Mouse (Mus musculus) forebrain, embryonic 12.5 days (tissue): ENCODE measurements around the gene H1foo. TPM values are rescaled to one million over a fixed set of nuclear protein-coding genes. Genes with fewer than 3 reads are reported as not detected.

Experiments used
- ATAC-seq: fragments of 200-750 bp; cut with Nextera tagmentation; 2 replicates; pipeline ENCODE4 v1.8.0; 2017; ENCODE audit warnings: moderate TSS enrichment; ENCODE audit not compliant: low FRiP score
- H3K27ac ChIP-seq: fragments of 300-500 bp; sonication (generic); 2 replicates; pipeline ENCODE4 v1.5.1; 2016; ENCODE audit warnings: mild to moderate bottlenecking
- H3K27me3 ChIP-seq: fragments of 300-500 bp; sonication (generic); 2 replicates; pipeline ENCODE4 v1.6.1; 2016; ENCODE audit warnings: mild to moderate bottlenecking
- H3K36me3 ChIP-seq: fragments of 300-500 bp; sonication (generic); replicated peaks from 2 replicates; pipeline ENCODE4 v1.6.1; 2016; ENCODE audit warnings: mild to moderate bottlenecking
- H3K4me1 ChIP-seq: fragments of 300-500 bp; sonication (generic); 2 replicates; pipeline ENCODE4 v1.6.1; 2016
- H3K4me2 ChIP-seq: fragments of 300-500 bp; sonication (generic); 2 replicates; pipeline ENCODE4 v1.6.1; 2016; ENCODE audit warnings: mild to moderate bottlenecking, moderate library complexity
- H3K4me3 ChIP-seq: fragments of 300-500 bp; sonication (generic); replicated peaks from 2 replicates; pipeline ENCODE4 v1.5.1; 2016; ENCODE audit warnings: mild to moderate bottlenecking
- H3K9ac ChIP-seq: fragments of 300-500 bp; sonication (generic); 2 replicates; pipeline ENCODE4 v1.6.1; 2016; ENCODE audit warnings: mild to moderate bottlenecking
- H3K9me3 ChIP-seq: fragments of 300-500 bp; sonication (generic); 2 replicates; pipeline ENCODE4 v1.6.1; 2016
- WGBS: fragments of 180-500 bp; shearing (Covaris S2); methylation state at CpG from one replicate; pipeline ENCODE4 v1.1.7; 2016; 5-methylcytosine and 5-hydroxymethylcytosine counted together
- polyA plus RNA-seq: library from polyadenylated mRNA; unstranded; fragments of >200 nt; fragmentation: Nextera tagmentation; extraction: Ambion mirVana; gene quantifications from 2 replicates; pipeline ENCODE4 v1.2.1, GENCODE M21; 2016

Gene H1foo
- polyA plus RNA-seq, 1 experiment from 2014 or later = not detected

DNA sequence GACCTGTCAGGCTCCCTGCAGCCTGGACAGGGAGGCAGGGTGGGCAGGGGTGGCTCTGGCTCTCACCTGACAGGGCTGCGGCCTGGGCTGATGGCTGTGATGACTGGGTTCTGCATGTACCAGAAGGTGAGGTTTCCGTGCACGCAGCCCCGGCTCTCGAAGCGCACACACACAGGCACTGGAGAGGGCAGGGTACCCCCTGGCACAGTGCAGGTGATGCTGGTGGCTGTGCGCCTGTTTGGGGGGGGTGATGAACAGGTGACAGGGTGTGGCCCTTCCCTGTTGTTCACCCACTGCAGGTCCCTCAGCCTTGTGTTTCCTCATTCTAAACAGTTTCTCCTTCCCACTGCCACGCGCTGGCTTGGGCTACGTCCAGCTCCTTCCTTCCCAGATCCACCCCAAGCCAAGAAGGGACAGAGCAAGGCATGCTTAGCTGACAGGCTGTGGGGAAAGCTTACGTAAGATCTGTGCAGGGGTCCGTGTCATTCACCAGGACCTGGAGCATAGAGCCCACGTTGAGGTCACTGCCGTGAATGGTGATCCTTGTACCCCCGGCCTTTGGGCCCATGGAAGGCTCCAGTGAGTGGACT, 22.6 kb downstream of the H1foo start:
- no peak for ATAC-seq
- 97% methylated on average over 15 of the region's 15 CpGs for WGBS
- Histone ChIP-seq H3K36me3 (no peaks in the 10 kb centered on the region), H3K4me3 (no peak overlapping the region), H3K9me3 (no peaks in the 10 kb centered on the region), H3K4me1 (peaks cover 21% of the 10 kb centered on the region), H3K27me3 (peaks cover 3% of the 10 kb centered on the region; the same call in 1 of the 2 replicates), H3K27ac (no peak overlapping the region), H3K9ac (no peak overlapping the region), H3K4me2 (no peak overlapping the region)

DNA sequence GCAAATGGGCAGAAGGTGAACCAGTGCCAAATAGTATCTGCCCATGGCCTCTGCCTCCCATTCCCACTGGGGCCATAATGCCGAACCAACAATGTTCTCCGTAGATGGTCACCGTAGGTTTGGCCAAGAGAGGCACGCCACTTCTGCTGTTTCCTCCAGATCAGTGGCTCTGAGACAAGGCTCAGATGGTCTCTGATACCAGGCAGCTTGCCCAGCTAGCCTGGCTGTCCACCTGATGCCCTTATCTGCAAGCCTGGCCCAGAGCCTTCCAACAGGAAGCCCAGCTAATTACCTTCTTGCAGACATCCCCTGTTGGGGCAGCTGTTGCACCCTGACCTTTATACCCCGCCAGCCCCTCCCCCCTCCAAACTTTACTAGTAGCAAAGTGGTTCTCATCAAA, 23.3 kb downstream of the H1foo start:
- Histone ChIP-seq H3K4me2 (no peak overlapping the region), H3K36me3 (no peaks in the 10 kb centered on the region), H3K27me3 (peaks cover 2% of the 10 kb centered on the region; the same call in 1 of the 2 replicates), H3K9me3 (no peaks in the 10 kb centered on the region), H3K27ac (no peak overlapping the region), H3K4me1 (peaks cover 19% of the 10 kb centered on the region), H3K4me3 (no peak overlapping the region), H3K9ac (no peak overlapping the region)
- ATAC-seq = no peak
- WGBS = 84% methylated on average over 5 of the region's 5 CpGs

DNA sequence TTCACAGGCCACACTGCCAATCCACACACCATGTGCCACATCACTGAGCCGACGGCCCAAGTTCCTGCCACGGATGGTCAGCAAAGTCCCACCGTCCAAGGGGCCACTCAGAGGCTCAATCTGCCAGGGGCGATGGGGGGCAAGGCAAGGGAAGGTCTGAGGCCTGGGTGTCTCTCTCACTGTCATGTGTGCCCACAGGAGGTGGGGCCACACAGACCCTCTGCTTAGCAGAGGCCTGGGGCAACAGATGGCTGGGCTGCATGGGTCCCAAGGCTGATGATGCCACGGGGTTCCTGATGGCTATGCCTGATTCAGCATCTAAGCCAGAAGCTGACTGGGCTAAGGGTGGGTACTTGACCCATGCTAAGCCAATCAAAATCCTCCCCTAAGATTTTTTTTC, 24.0 kb downstream of the H1foo start:
- no peak overlapping the region for H3K9ac ChIP-seq
- H3K27ac ChIP-seq = no peak overlapping the region
- H3K4me1 ChIP-seq = peaks cover 19% of the 10 kb centered on the region
- no peaks in the 10 kb centered on the region for H3K27me3 ChIP-seq
- no peak overlapping the region for H3K4me3 ChIP-seq
- H3K9me3 ChIP-seq = no peaks in the 10 kb centered on the region
- ATAC-seq = no peak
- WGBS = 78% methylated on average over 6 of the region's 6 CpGs
- H3K4me2 ChIP-seq = no peak overlapping the region
- H3K36me3 ChIP-seq = no peaks in the 10 kb centered on the region

DNA sequence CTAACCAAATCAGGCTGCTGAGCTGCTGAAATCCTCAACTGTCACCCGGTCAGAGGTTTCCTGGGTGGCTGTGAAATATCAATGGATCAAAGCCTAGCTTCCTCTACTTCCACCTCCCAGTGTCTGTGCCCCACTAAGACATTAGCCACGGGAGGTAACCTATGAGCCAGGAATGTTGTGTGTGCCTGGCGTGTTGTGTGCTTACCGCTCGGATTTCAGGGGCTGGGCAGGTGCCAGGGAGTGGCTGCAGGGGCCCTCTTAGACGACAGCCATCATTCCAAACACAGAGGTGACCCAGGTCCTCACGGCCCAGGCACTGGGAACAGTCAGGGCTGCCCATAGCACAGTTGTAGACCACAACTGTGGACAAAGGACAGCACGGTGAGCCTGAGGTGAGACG, 24.4 kb downstream of the H1foo start:
- no peak overlapping the region for H3K4me2 ChIP-seq
- H3K9ac ChIP-seq = no peak overlapping the region
- no peak overlapping the region for H3K27ac ChIP-seq
- H3K36me3 ChIP-seq = no peaks in the 10 kb centered on the region
- no peaks in the 10 kb centered on the region for H3K27me3 ChIP-seq
- H3K4me1 ChIP-seq = peaks cover 19% of the 10 kb centered on the region
- H3K9me3 ChIP-seq = no peaks in the 10 kb centered on the region
- no peak for ATAC-seq
- WGBS = 71% methylated on average over 9 of the region's 9 CpGs
- no peak overlapping the region for H3K4me3 ChIP-seq

DNA sequence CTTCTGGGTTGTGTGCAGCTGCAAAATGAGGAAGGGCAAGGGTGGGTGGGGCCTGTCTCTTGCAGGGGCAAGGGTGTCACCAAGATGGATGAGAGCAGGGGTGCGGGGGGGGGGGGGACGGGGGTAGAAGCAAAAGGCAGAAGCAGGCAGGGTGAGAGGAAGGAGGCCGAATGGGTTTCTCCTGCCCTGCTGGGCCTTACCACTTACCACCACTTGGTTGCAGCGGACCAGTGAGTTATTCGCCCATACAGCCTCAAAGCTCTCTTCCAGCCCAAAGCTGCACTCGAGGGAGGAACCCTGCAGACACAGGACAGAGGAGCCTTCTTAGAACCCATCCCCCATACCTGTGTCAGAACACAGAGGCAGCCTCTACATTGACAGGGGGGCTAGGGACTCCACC, 25.2 kb downstream of the H1foo start:
- no peaks in the 10 kb centered on the region for H3K9me3 ChIP-seq
- no peak overlapping the region for H3K27ac ChIP-seq
- 51% methylated on average over 6 of the region's 6 CpGs for WGBS
- no peak for ATAC-seq
- peaks cover 19% of the 10 kb centered on the region for H3K4me1 ChIP-seq
- H3K9ac ChIP-seq = no peak overlapping the region
- H3K4me2 ChIP-seq = no peak overlapping the region
- no peaks in the 10 kb centered on the region for H3K27me3 ChIP-seq
- no peaks in the 10 kb centered on the region for H3K36me3 ChIP-seq
- no peak overlapping the region for H3K4me3 ChIP-seq

DNA sequence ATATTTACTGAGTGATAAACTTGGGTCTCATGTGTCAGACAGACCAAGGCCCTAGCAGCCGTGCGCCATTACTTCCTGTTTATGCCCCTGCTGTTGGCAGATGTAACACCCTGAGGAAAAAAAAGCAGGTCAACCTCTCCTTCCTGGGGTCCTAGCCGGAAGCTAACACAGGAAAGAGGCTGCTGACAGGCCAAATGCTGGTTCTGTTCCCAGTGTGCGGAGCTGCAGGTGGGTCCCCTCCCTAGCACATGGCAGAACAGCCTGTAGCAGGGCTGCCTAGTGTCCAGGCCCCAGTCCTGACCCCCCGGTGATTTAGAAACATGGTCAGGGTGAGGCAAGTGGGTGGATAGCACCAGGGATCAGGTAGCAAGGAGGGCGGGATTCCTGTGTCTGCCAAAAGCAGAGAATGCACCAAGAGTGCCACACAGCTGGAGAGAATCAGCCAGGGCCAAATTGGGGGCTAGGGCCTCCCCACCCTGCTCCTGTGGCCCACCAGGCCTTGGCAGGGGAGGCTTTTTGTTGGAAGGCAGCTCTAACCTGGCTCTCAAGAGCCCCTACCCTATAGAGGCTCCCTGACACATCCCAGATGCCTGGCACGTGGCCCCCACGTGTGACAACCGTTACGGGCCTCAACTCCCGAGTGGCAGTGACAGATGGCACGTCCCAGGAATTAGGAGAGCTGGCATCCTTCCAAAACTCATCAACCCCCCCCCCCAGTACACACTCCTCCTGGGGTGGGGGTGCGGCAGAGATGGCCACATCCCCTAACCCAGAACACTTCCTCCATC, 26.7 kb downstream of the H1foo start:
- Histone ChIP-seq H3K27ac (peak overlapping the region; percentile 46; the same call in 1 of the 2 replicates), H3K4me1 (peaks cover 19% of the 10 kb centered on the region), H3K4me3 (no peak overlapping the region), H3K36me3 (no peaks in the 10 kb centered on the region), H3K27me3 (no peaks in the 10 kb centered on the region), H3K9me3 (no peaks in the 10 kb centered on the region), H3K4me2 (no peak overlapping the region), H3K9ac (no peak overlapping the region)
- 72% methylated on average over 13 of the region's 13 CpGs for WGBS
- ATAC-seq = peak; percentile 35; the same call in 1 of the 2 replicates

DNA sequence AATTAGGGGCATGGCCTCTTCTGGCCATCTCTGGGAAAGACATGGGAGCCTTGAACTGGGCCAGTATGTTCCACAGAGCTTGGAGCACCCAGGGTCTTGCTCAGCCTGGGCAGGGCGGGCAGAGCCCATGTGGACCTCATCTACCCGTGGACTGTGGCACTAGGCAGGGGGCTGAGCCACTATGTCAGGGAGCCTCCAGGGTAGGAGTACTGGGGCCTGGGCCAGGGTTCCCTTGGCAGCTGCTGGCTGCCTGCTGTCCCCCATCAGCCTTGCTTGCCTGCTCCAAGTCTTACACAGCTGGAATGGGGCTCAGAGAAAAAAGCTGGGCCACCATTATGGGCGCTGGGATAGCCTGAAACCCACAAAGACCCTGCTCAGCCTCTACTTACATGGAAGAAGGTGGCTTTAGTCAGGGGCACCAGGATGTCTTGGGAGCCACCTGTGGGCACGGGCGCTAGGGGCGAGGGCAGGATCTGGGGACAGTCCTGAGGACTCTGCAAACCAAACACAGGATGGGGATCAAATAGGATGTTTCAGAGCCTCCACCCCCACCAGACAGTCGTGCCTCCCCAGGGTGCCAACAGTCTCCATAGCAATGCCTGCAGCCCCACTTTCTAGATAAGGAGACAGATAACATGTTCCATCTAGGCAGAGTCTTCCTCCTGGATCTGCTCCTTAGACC, 27.5 kb downstream of the H1foo start:
- 0 out of 2 replicates have a peak overlapping the region, but pooled peaks have one; percentile 46 for H3K27ac ChIP-seq
- no peak overlapping the region for H3K9ac ChIP-seq
- no peak overlapping the region for H3K4me3 ChIP-seq
- no peak overlapping the region for H3K4me2 ChIP-seq
- 75% methylated on average over 7 of the region's 7 CpGs for WGBS
- H3K36me3 ChIP-seq = no peaks in the 10 kb centered on the region
- H3K4me1 ChIP-seq = peaks cover 19% of the 10 kb centered on the region
- ATAC-seq = 0 out of 2 replicates have a peak, but pooled peaks have one; percentile 12
- no peaks in the 10 kb centered on the region for H3K27me3 ChIP-seq
- H3K9me3 ChIP-seq = no peaks in the 10 kb centered on the region

DNA sequence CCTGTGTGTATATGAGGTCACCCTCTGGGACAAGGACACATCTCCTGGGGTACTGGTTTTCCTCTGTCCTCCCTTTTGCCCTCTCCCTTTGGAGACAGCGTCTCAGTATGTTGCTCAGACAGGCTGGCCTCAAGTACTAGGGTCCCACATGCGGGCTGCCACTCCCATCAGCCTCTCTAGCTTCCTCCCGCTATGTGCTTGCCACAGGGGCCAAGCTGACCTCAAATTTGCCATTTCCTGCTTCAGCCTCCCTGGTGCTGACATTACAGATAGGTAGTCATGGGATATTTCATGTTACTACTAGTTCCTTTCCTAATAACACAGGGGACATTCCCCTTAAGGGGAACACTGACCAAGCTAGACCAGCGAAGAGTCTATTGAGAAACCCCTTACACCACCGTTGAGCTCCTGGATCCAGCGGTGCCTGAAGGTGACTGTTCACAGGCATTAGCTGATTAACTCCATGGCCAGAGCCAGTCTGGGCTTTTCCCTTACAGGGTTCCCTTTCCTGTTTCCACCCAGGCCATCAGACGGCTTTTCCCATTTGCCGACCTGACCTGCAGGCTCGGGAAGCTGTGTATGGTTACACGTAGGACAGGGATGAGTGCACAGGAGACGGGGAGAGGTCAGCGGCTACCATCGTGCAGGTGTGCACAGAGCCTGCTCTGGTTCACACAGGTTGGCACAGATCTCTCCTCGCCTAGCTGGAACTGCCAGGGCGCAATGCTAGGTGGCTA, 28.6 kb downstream of the H1foo start:
- Histone ChIP-seq H3K4me3 (no peak overlapping the region), H3K4me2 (no peak overlapping the region), H3K27me3 (no peaks in the 10 kb centered on the region), H3K9me3 (no peaks in the 10 kb centered on the region), H3K27ac (no peak overlapping the region), H3K9ac (no peak overlapping the region), H3K4me1 (peaks cover 13% of the 10 kb centered on the region), H3K36me3 (no peaks in the 10 kb centered on the region)
- no peak for ATAC-seq
- WGBS = 88% methylated on average over 15 of the region's 15 CpGs

DNA sequence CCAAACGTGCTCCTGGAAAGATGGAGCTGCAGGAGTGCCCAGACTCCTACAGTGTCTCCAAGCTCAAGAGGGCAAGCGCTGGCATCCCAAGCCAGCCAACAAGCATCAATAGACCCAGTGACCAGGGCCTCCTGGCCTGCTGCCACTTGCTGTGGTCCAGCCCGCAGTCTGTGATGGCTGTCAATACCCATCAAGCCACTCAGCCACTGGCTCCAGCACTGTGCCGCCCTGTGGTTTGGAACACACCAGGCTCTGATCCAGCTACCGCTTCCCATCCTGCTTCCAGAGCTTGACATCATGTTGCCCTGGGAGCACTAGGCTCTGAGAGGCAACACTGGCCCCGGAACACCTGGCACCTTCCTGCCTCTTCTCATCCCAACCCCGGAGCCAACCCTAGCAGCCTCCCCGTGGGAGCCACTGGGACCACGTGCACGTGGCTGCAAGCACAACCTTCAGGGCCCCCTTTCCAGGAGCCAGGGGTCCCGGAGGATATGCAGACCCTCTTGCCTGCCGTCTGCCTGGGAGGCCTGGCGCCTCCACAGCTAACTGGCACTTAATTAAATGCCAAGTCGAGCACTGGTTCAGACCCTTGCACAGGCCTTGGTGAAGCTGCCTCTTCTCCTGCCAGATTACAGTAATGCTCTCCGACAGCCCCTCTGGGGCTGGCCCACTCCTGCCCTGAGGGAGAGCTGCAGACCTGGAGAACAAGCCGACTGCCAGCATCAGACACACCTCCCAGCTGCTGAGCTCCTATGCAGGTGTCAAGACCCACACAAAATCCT, 29.3 kb downstream of the H1foo start:
- Histone ChIP-seq H3K27ac (no peak overlapping the region), H3K4me2 (no peak overlapping the region), H3K36me3 (no peaks in the 10 kb centered on the region), H3K4me1 (peaks cover 8% of the 10 kb centered on the region), H3K27me3 (no peaks in the 10 kb centered on the region), H3K9me3 (no peaks in the 10 kb centered on the region), H3K9ac (no peak overlapping the region), H3K4me3 (no peak overlapping the region)
- ATAC-seq = no peak
- 87% methylated on average over 16 of the region's 16 CpGs for WGBS

DNA sequence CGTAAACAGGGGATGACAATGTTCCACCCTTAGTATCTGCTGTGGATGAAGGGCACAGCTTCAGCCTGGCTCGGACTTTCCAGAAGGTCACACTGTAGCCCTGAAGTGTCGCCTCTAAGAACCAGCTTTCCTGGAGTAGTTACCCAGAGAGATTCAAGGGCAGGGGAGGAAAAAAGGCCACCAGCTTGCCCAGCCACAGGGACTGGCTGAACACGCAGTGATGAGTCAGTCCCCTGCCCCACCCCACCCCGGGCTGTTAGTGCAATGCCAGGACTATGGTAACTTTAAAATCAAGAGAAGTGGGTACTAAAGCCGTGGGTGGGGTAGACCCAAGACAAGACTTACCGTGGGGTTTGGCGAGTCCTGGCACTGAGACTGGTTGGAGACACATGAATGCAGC, 30.9 kb downstream of the H1foo start:
- no peak for ATAC-seq
- Histone ChIP-seq H3K4me2 (no peak overlapping the region), H3K9me3 (no peaks in the 10 kb centered on the region), H3K36me3 (no peaks in the 10 kb centered on the region), H3K27me3 (no peaks in the 10 kb centered on the region), H3K4me1 (peaks cover 13% of the 10 kb centered on the region), H3K4me3 (no peak overlapping the region), H3K27ac (no peak overlapping the region), H3K9ac (no peak overlapping the region)
- 90% methylated on average over 8 of the region's 8 CpGs for WGBS

DNA sequence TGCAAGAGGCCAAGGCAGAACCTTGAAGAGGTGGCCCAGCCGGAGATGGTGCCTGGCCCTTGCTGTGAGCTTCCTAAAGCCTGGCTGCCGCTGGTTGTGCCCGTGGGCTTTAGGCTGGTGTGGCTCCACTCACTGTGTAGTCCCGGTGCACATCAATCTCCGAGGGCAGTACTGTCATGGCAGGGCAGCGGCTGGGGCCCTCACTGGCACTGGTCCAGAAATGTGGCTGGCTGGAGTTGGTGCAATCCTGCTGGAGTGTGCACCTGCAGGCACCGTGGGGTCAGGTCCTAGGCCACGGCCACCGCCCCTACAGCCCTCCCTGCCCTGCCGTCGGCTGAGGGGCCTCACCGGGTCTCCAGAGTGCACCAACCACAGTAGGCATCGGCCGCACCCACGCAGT, 33.1 kb downstream of the H1foo start:
- H3K4me2 ChIP-seq = no peak overlapping the region
- no peak overlapping the region for H3K4me3 ChIP-seq
- no peaks in the 10 kb centered on the region for H3K9me3 ChIP-seq
- WGBS = 91% methylated on average over 15 of the region's 15 CpGs
- no peak overlapping the region for H3K27ac ChIP-seq
- no peaks in the 10 kb centered on the region for H3K27me3 ChIP-seq
- H3K36me3 ChIP-seq = no peaks in the 10 kb centered on the region
- H3K4me1 ChIP-seq = peaks cover 5% of the 10 kb centered on the region
- no peak overlapping the region for H3K9ac ChIP-seq
- no peak for ATAC-seq
